Mouse (Mus musculus): ENCODE data around the gene Csnk1g2. TPM values are rescaled to one million over a fixed set of nuclear protein-coding genes. Genes with fewer than 3 reads are reported as not detected.

Csnk1g2 gene
- polyA plus RNA-seq, 1 experiment from 2014 or later = 65.0 TPM

GRCm38 (mm10) chr10:80663485-80664196 lies 41.0 kb downstream of the Csnk1g2 start:
- no peak for ATAC-seq (ENCODE audit: insufficient number of reproducible peaks, insufficient read depth, low FRiP score, low read depth)
- Histone ChIP-seq H3K27me3 (ENCODE audit: control insufficient read depth, insufficient read depth, low read length) (no peaks in the 10 kb centered on the region), H3K36me3 (ENCODE audit: control insufficient read depth, insufficient read depth, low read length) (peaks cover 33% of the 10 kb centered on the region), H3K27ac (replicated peaks in 1 of 2; ENCODE audit: control insufficient read depth in 1 of 2, insufficient read depth in 1 of 2, low read depth in 2 of 2, low read length in 2 of 2) (peak overlapping the region; percentile 25 to 91), H3K4me1 (ENCODE audit: control insufficient read depth in 2 of 2, insufficient read depth in 2 of 2, low read length in 2 of 2) (peaks cover 22 to 40% of the 10 kb centered on the region in 2 experiments), H3K4me2 (ENCODE audit: low read length) (no peak overlapping the region; the same call in 1 of the 2 replicates), H3K9me3 (ENCODE audit: control insufficient read depth, low read length) (no peaks in the 10 kb centered on the region), H3K9ac (ENCODE audit: low read length) (no peak overlapping the region; the same call in 1 of the 2 replicates), H3K4me3 (ENCODE audit: control insufficient read depth in 1 of 2, insufficient read depth in 1 of 2, low read depth in 1 of 2, low read length in 2 of 2) (no peak overlapping the region)
- 19% methylated on average over 5 of the region's 5 CpGs for whole genome bisulfite sequencing

DNA sequence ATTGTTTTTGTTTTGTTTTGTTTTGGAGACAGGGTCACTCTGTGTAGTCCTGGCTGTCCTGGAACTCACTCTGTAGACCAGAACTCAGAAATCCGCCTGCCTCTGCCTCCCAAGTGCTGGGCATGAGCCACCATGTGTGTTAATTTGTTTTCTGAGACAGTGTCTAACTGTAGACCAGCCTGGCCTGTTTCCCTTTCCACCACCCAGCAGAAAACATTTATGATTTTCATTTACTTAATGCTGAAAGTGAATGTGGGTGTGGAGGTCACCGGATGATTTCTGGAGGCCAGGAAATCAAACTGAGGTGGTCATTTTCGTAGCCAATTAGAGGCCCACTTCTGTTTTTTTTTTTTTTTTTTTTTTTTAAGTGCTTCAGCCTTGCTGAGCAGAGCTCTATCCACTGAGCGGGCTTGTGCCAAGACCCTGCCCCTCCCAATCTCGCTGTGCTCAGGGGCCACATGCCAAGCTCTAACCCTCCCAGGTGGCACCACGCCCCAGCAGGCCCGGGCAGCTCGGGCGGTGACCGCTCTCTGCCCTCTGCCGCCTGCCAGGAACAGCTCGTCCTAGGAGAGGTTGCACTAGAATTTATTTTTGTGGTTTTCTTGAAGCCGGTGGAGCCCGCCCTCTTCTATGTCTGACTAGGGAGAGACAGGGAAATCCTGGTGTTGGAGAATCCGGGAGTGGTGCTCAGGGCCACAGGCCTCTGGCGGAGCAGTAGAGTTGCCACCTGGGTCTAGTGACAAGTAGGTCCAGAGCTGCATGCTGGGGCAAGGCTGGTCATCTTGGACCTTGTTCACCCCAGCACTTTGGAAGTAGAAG lies 41.8 kb downstream of the Csnk1g2 start:
- Histone ChIP-seq H3K4me1 (ENCODE audit: control insufficient read depth in 2 of 2, insufficient read depth in 2 of 2, low read length in 2 of 2) (peaks cover 22 to 38% of the 10 kb centered on the region in 2 experiments), H3K36me3 (ENCODE audit: control insufficient read depth, insufficient read depth, low read length) (peaks cover 41% of the 10 kb centered on the region), H3K27me3 (ENCODE audit: control insufficient read depth, insufficient read depth, low read length) (no peaks in the 10 kb centered on the region), H3K9ac (ENCODE audit: low read length) (peak overlapping the region; percentile 70), H3K27ac (replicated peaks in 1 of 2; ENCODE audit: control insufficient read depth in 1 of 2, insufficient read depth in 1 of 2, low read depth in 2 of 2, low read length in 2 of 2) (peak overlapping the region; percentile 85 to 91), H3K4me3 (ENCODE audit: control insufficient read depth in 1 of 2, insufficient read depth in 1 of 2, low read depth in 1 of 2, low read length in 2 of 2) (peak overlapping the region in 1 of 2 experiments; percentile 9; a peak in 1 of 4 replicates), H3K9me3 (ENCODE audit: control insufficient read depth, low read length) (no peaks in the 10 kb centered on the region), H3K4me2 (ENCODE audit: low read length) (peak overlapping the region; percentile 60)
- 16% methylated on average over 16 of the region's 16 CpGs for WGBS
- peak; percentile 55 for ATAC-seq (ENCODE audit: insufficient number of reproducible peaks, insufficient read depth, low FRiP score, low read depth)

GRCm38 (mm10) chr10:80665016-80665380 lies 42.4 kb downstream of the Csnk1g2 start:
- 6% methylated on average over 10 of the region's 10 CpGs for WGBS
- no peaks in the 10 kb centered on the region for H3K27me3 ChIP-seq (ENCODE audit: control insufficient read depth, insufficient read depth, low read length)
- H3K4me3 ChIP-seq (ENCODE audit: control insufficient read depth in 1 of 2, insufficient read depth in 1 of 2, low read depth in 1 of 2, low read length in 2 of 2) = peak overlapping the region in 1 of 2 experiments; percentile 9; a peak in 1 of 4 replicates
- no peaks in the 10 kb centered on the region for H3K9me3 ChIP-seq (ENCODE audit: control insufficient read depth, low read length)
- peak; percentile 58 for ATAC-seq (ENCODE audit: insufficient number of reproducible peaks, insufficient read depth, low FRiP score, low read depth)
- H3K4me2 ChIP-seq (ENCODE audit: low read length) = peak overlapping the region; percentile 60
- H3K4me1 ChIP-seq (ENCODE audit: control insufficient read depth in 2 of 2, insufficient read depth in 2 of 2, low read length in 2 of 2) = peaks cover 22 to 39% of the 10 kb centered on the region in 2 experiments
- H3K36me3 ChIP-seq (ENCODE audit: control insufficient read depth, insufficient read depth, low read length) = peaks cover 46% of the 10 kb centered on the region
- peak overlapping the region; percentile 70 for H3K9ac ChIP-seq (ENCODE audit: low read length)
- H3K27ac ChIP-seq (replicated peaks in 1 of 2; ENCODE audit: control insufficient read depth in 1 of 2, insufficient read depth in 1 of 2, low read depth in 2 of 2, low read length in 2 of 2) = peak overlapping the region; percentile 85 to 91

- H3K36me3 ChIP-seq (ENCODE audit: control insufficient read depth, insufficient read depth, low read length) = peaks cover 51% of the 10 kb centered on the region
- peak overlapping the region; percentile 70; the same call in 1 of the 2 replicates for H3K9ac ChIP-seq (ENCODE audit: low read length)
- peak overlapping the region; percentile 60 for H3K4me2 ChIP-seq (ENCODE audit: low read length)
- H3K9me3 ChIP-seq (ENCODE audit: control insufficient read depth, low read length) = no peaks in the 10 kb centered on the region
- peak overlapping the region in 1 of 2 experiments; percentile 91; a peak in 2 of 4 replicates for H3K27ac ChIP-seq (replicated peaks in 1 of 2; ENCODE audit: control insufficient read depth in 1 of 2, insufficient read depth in 1 of 2, low read depth in 2 of 2, low read length in 2 of 2)
- ATAC-seq (ENCODE audit: insufficient number of reproducible peaks, insufficient read depth, low FRiP score, low read depth) = no peak
- H3K4me3 ChIP-seq (ENCODE audit: control insufficient read depth in 1 of 2, insufficient read depth in 1 of 2, low read depth in 1 of 2, low read length in 2 of 2) = no peak overlapping the region
- WGBS = 52% methylated on average over 4 of the region's 4 CpGs
- H3K4me1 ChIP-seq (ENCODE audit: control insufficient read depth in 2 of 2, insufficient read depth in 2 of 2, low read length in 2 of 2) = peaks cover 22 to 43% of the 10 kb centered on the region in 2 experiments
- H3K27me3 ChIP-seq (ENCODE audit: control insufficient read depth, insufficient read depth, low read length) = no peaks in the 10 kb centered on the region
Measured at GRCm38 (mm10) chr10:80665459-80665858, 42.8 kb downstream of the Csnk1g2 start.

DNA sequence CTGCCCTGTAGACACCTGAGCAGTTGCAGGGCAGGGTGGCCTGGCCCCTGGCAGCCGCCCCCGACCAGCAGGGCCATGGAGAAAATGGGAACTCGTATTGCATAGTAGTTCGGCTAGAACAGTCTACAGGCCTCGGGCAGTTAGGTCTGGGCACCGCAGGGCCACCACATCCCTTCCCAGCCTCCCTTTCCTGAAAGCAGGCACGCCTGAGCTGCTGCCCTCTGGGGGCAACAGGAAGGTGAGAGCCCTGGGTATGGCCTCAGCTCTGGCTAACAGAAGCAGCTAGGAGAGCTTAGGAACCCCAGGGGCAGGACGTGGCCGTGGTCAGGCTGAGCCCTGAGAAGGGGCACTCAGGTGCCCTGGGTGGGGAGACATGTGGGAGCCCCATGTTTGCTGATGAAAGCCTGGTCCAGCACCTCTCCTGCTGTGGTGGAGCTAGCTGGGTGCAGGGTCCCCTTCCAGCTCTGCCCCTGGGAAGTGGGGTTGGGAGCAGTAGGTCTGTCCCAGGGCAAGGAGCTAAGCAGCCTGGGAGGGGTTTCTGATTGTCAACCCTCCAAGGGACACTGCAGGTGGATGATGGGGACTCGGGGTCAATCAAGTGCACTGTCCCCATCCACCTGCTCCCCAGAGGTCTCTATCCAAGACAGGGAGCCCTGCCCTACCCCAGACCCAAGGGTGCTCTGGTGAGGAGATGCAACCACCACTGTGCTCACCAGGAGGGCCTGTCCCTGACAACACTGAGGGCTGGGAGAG lies 43.5 kb downstream of the Csnk1g2 start:
- Histone ChIP-seq H3K4me1 (ENCODE audit: control insufficient read depth in 2 of 2, insufficient read depth in 2 of 2, low read length in 2 of 2) (peaks cover 22 to 45% of the 10 kb centered on the region in 2 experiments), H3K9ac (ENCODE audit: low read length) (0 out of 2 replicates have a peak overlapping the region, but pooled peaks have one; percentile 70), H3K4me3 (ENCODE audit: control insufficient read depth in 1 of 2, insufficient read depth in 1 of 2, low read depth in 1 of 2, low read length in 2 of 2) (no peak overlapping the region), H3K27me3 (ENCODE audit: control insufficient read depth, insufficient read depth, low read length) (no peaks in the 10 kb centered on the region), H3K9me3 (ENCODE audit: control insufficient read depth, low read length) (no peaks in the 10 kb centered on the region), H3K36me3 (ENCODE audit: control insufficient read depth, insufficient read depth, low read length) (peaks cover 58% of the 10 kb centered on the region), H3K27ac (replicated peaks in 1 of 2; ENCODE audit: control insufficient read depth in 1 of 2, insufficient read depth in 1 of 2, low read depth in 2 of 2, low read length in 2 of 2) (peak overlapping the region in 1 of 2 experiments; percentile 91; a peak in 2 of 4 replicates), H3K4me2 (ENCODE audit: low read length) (no peak overlapping the region)
- whole genome bisulfite sequencing = 72% methylated on average over 10 of the region's 10 CpGs
- no peak for ATAC-seq (ENCODE audit: insufficient number of reproducible peaks, insufficient read depth, low FRiP score, low read depth)

GRCm38 (mm10) chr10:80666837-80667412 lies 44.3 kb downstream of the Csnk1g2 start:
- Histone ChIP-seq H3K36me3 (ENCODE audit: control insufficient read depth, insufficient read depth, low read length) (peaks cover 66% of the 10 kb centered on the region), H3K27me3 (ENCODE audit: control insufficient read depth, insufficient read depth, low read length) (no peaks in the 10 kb centered on the region), H3K9ac (ENCODE audit: low read length) (no peak overlapping the region)

GRCm38 (mm10) chr10:80668614-80669013 lies 46.0 kb downstream of the Csnk1g2 start:
- no peaks in the 10 kb centered on the region for H3K27me3 ChIP-seq (ENCODE audit: control insufficient read depth, insufficient read depth, low read length)
- no peak overlapping the region for H3K4me3 ChIP-seq (ENCODE audit: control insufficient read depth in 1 of 2, insufficient read depth in 1 of 2, low read depth in 1 of 2, low read length in 2 of 2)
- H3K4me1 ChIP-seq (ENCODE audit: control insufficient read depth in 2 of 2, insufficient read depth in 2 of 2, low read length in 2 of 2) = peaks cover 18 to 58% of the 10 kb centered on the region in 2 experiments
- no peak for ATAC-seq (ENCODE audit: insufficient number of reproducible peaks, insufficient read depth, low FRiP score, low read depth)
- peaks cover 83% of the 10 kb centered on the region for H3K36me3 ChIP-seq (ENCODE audit: control insufficient read depth, insufficient read depth, low read length)
- no peak overlapping the region for H3K4me2 ChIP-seq (ENCODE audit: low read length)
- WGBS = 88% methylated on average over 11 of the region's 11 CpGs
- no peak overlapping the region for H3K27ac ChIP-seq (replicated peaks in 1 of 2; ENCODE audit: control insufficient read depth in 1 of 2, insufficient read depth in 1 of 2, low read depth in 2 of 2, low read length in 2 of 2)
- H3K9ac ChIP-seq (ENCODE audit: low read length) = no peak overlapping the region
- H3K9me3 ChIP-seq (ENCODE audit: control insufficient read depth, low read length) = no peaks in the 10 kb centered on the region

More at GRCm38 (mm10) chr10:80666837-80667412, 44.3 kb downstream of the Csnk1g2 start:
- ATAC-seq (ENCODE audit: insufficient number of reproducible peaks, insufficient read depth, low FRiP score, low read depth) = no peak
- Histone ChIP-seq H3K27ac (replicated peaks in 1 of 2; ENCODE audit: control insufficient read depth in 1 of 2, insufficient read depth in 1 of 2, low read depth in 2 of 2, low read length in 2 of 2) (no peak overlapping the region), H3K9me3 (ENCODE audit: control insufficient read depth, low read length) (no peaks in the 10 kb centered on the region), H3K4me2 (ENCODE audit: low read length) (no peak overlapping the region), H3K4me1 (ENCODE audit: control insufficient read depth in 2 of 2, insufficient read depth in 2 of 2, low read length in 2 of 2) (peaks cover 22 to 48% of the 10 kb centered on the region in 2 experiments), H3K4me3 (ENCODE audit: control insufficient read depth in 1 of 2, insufficient read depth in 1 of 2, low read depth in 1 of 2, low read length in 2 of 2) (no peak overlapping the region)
- 80% methylated on average over 19 of the region's 19 CpGs for WGBS

Data from heart, embryonic 14.5 days (tissue).